Mouse (Mus musculus): ENCODE measurements around the gene Trip4.

DNA sequence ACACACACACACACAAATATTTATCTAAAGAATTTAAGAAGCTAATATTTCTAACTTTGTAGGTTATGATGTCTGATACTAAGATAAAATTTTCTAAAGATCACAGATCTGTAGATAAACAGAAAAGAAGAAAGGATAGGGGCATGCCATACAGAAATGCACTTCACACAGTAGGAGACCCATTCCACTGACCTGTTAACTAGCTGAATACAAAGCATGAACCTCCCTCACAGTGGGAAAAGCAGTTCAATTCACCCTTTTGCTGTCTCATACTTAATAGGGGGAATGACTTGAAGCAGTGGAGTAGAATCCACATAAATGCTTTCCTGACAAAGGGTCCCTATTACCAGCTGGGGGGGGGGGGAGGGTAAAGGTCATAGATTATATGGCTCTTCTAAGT lies 75.0 kb downstream of the Trip4 start:
- no peak for TF ChIP-seq CTCF (IDR thresholded peaks at IDR 0.05)
- TF ChIP-seq EP300 (IDR thresholded peaks at IDR 0.05; ENCODE audit: insufficient read depth, low read depth, low read length) = no peak

All from heart, adult 2 months (tissue).